Mouse (Mus musculus) urinary bladder, adult 2 months (tissue): ENCODE data around the gene Zfp36l2. TPM values are rescaled to one million over a fixed set of nuclear protein-coding genes. Genes with fewer than 3 reads are reported as not detected.
"Not testable (repeated sequence)": the region's sequence is repeated elsewhere in the genome, so short reads cannot be mapped to it uniquely, and the experiment has no call there.

Experiments
- DNase-seq: peaks from one replicate; pipeline ENCODE4 v3.0.0; 2022; ENCODE audit warnings: low spot score
- polyA plus RNA-seq: library from polyadenylated mRNA; depleted of rRNA; stranded (reverse); fragments of >200 nt; gene quantifications from 2 replicates; pipeline ENCODE4 v1.2.3, GENCODE M21; 2012

Zfp36l2 gene
- polyA plus RNA-seq, 1 experiment: 67.9 TPM

GRCm38 (mm10) chr17:84195003-84195395 is 7.3 kb upstream of the Zfp36l2 start:
- peak; percentile 16 for DNase-seq

GRCm38 (mm10) chr17:84194282-84195002 is 6.7 kb upstream of the Zfp36l2 start:
- no peak for DNase-seq

- no peak for DNase-seq
Observed at GRCm38 (mm10) chr17:84193411-84193810, 5.7 kb upstream of the Zfp36l2 start.

DNA sequence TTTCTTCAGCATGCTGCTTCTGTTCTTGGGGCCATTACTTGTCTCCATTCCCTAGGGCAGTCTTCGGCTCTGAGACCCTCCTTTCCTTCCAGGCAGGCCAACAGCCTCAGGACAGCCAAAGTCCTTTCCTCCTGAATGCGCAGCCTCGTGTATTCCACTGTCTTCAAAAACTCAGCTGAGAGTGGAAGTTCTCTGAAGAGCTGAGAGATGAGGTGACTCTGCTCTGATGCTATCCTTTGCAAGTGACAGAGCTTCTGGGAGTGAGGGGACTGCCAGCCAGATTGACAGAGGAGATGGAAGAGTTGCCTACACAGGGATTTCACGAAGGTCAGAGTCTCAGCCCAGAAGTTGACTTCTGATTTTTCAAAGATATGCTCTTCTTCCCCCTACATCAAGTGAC is 4.2 kb upstream of the Zfp36l2 start:
- no peak for DNase-seq

- peak; percentile 81 for DNase-seq
Observed at GRCm38 (mm10) chr17:84190885-84191284, 3.1 kb upstream of the Zfp36l2 start.

GRCm38 (mm10) chr17:84189127-84189854 is 1.5 kb upstream of the Zfp36l2 start:
- DNase-seq: no peak

DNA sequence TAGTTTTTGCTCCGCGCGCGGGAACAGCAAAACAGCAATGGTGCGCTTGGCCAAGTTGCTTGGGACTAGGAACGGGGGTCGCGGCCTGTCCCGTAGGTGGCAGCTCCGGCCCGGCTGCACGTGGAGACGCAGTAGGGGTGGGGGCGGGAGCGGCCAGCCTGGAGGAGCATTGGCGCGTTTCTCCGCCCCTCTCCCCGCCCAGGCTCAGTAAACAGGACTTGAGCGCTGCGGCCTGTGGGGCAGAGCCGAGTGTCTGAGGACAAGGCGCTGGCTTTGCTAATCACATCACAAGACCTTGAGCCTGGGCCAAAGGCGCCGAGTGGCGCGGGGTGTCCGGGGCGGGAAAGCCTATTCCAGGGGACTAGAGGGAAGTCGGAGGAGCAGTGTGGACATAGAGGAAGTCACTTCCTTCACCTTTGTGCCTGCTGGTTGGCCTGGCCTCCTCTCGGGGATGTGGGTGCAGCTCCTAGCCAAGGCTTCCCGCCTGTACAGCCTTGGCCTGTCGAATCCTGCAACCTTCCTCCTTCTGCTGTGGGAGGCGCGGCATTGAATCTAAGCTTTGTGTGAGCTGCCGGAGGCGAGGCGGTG is 721 bp upstream of the Zfp36l2 start:
- peak; percentile 92 for DNase-seq

GRCm38 (mm10) chr17:84187264-84187663 is 483 bp downstream of the Zfp36l2 start:
- not testable (repeated sequence) for DNase-seq

GRCm38 (mm10) chr17:84186451-84187202 is 1.1 kb downstream of the Zfp36l2 start:
- peak; percentile 70 for DNase-seq

DNA sequence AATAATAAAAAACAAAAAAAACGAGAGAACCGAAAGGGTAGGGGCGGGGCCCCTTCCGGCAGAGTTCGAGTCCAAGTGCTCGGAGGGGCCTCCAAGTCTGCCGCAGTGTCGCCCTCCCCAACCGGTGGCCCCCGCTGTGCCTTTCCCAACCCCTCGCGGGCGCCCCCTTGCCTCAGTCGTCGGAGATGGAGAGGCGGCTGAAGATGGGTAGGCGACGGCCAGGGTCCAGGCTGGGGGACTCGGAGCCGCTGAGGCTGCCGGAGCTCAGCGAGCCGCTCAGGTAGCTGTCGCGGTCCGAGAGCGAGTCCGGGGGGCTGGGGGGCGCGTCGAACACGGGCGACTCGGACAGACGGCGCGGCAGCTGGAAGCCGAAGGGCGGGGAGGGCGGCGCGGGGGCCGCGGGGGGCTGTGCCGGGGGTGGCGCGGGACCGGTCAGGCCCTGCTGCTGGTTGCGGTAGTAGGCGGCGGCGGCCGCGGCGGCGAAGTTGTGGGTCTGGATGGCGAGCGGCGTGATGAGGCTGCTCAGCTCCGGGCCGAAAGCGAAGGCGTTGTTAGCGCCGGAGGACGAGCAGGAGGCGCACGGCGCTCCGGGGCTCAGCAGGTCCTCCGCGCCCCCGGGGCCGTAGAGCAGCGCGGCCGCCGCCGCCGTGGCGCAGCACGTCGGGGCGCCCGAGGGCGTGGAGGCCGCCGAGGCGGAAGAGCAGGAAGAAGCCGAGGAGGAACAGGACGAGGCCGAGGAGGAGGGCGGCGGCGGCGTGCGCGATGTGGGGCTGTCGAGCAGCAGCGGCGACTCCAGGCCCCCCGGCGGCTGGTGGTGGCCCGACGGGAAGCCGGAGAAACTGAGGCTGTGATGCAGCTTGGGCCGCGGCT is 1.9 kb downstream of the Zfp36l2 start:
- peak; percentile 65 for DNase-seq

GRCm38 (mm10) chr17:84185011-84185411 is 2.7 kb downstream of the Zfp36l2 start:
- DNase-seq: peak; percentile 21

GRCm38 (mm10) chr17:84183291-84183781 is 4.4 kb downstream of the Zfp36l2 start:
- DNase-seq: peak; percentile 82

DNA sequence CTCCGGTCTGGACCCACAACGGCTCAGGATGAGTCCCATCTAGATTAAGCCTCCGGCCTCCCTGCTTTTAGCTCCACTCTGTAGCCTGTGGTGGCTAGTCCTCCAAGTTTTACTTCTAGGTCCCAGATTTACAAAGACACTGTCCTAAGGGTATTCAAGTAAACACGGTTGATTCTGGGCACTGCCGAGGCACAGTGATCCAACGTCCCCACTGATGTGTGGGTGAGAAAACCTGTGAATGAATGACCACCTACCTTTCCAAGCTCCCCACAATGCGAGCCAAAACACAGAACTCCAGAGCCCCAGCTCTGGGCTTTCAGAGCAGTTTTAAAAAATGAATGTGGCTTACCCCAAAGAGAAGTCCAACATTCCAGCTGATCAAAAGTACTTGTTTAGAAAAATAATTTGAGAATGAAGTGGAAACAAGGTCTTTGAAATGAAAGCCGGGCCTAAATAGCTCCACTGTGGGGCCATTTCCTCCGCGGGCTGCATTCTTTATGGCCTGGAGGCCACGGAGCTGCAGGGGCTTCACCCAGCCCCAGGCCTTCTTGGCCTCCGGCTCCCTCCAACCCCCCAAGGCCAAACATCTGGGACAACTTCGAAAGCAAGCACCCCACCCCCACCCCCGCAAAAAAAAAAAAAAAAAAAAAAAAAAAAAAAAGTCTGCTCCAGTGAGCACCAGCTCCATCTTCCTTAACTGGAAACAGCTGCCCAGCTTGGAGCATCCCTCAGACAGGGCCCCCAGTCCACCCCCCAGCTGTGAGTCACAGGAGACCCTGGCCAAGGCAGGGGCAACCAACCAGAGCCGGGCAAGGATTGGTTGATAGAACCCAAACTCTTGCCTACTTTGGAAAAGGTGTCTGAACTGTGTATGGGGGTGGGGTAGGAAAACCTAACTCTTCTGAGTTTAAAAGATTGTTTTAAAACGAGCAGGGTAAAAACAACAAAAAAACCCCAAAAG is 5.2 kb downstream of the Zfp36l2 start:
- DNase-seq: peak; percentile 38

- DNase-seq: peak; percentile 33
Observed at GRCm38 (mm10) chr17:84181502-84182310, 6.0 kb downstream of the Zfp36l2 start.

DNA sequence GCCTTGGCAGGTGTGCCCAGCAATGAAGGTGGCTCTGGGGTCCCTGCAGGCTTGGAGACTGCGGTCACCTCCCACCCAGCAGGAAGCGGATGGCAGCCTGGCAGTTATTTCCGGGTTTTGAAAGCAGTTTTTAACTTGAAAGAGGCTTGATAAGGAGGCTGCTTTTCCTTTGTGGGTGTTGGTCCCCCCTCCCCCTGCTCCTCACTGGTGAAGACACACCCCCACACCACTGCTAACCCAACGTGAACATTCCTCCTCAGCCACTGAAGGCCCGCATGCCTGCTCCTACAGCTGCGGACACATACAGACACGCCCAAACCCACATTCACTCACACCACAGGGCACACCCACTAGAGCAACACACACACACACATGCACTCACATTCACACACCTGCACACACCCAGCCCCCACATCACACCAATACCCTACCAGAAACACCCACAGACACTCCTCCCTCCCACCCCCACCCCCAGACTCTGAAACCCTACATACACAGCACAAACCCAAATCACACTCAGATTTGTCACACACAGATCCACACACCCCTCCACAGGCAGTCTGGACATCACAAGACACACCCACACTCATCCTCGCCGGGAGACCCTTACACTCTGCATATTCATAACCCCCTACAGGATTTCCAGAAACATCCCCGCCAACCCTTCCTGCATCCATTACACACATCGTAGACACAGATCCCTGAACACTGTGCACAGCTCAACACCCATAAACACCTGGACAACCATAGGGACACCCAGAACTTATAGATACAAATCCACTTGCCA is 6.8 kb downstream of the Zfp36l2 start:
- DNase-seq: peak; percentile 56

- DNase-seq: peak; percentile 16
Observed at GRCm38 (mm10) chr17:84179973-84180365, 7.8 kb downstream of the Zfp36l2 start.

DNA sequence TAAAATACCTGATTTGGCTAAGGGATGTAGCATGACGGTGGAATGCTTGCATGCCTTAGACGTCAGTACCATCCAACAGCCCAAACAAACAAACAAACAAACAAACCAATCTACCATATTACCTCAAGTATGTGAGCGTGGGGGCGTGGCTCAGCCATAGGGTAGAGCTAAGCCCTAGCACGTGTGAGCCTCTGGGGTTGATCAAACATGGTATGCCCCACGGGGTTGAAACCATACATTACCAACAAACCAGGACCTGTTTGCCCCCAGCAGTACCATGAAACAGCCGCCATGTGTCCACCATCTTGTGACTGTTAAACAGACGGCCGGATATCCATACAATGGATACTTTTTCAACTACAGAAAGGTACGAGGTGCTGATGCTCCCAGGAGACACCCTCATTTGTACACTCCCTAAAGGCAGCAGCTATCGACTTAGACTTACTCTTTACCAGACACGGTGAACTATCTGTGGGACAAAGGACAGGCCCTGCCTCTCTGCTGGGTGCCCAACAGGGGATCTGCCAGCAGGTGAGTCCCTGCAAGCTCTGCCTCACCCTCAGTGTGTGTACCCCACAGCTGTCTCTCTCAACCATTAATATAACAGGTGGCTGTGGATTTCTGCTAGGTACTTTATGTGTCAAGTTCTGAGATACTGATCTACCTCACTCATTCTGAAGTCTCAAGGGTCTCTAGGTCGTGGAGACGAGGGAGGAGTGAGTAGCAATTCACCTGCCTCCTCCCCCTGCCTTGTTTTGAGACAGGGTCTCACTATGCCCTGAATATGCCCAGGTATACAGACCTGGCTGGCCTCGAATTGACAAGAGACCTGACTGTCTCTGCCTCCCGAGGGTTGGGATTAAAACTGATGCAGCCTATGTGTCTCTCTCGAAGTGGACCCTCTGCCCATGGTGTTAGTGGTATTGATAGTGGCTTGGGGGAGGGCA is 8.4 kb downstream of the Zfp36l2 start:
- peak; percentile 15 for DNase-seq
